Mouse (Mus musculus): Measurements from ENCODE around the gene Ccdc88a. TPM values are rescaled to one million over a fixed set of nuclear protein-coding genes. Genes with fewer than 3 reads are reported as not detected.

The Ccdc88a gene
- total and polyA plus RNA-seq, 2 experiments from 2014 or later = 74.5 to 89.2 TPM

DNA sequence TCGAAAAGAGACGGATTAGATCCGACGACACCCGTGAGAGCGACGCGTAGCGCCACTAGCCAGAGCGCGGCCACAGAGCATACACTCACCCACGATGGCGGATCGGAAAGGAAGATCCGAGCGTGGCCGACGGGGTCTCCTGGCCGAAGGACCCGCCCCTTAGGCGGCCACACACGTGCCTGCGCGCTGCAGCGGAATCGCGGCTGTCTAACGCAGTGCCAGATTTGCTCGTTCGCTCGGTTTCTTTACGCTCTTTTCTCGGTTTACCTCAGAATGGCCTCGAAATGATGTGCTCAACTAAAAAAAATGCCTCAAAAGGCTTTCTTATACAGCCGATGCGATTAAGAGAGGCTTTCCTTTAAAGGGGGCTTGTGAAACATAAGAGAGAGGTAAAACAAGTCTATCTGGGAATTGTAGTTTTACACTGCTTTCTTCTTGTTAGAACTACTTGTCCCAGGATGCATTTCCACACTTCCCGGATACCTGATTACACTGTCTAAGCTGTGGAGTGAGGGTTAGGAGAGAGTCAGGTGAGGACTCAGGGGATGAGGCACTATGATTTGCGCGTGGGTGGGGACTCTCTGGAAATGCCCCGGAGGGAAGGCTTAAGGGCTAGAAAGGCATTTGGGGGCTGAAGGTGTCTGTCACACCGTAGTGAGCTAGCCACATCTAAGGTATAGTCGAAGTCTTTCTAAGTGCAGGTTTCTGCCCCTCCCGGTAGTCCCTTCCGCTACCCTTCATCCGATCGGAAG is 174.5 kb downstream of the Ccdc88a start, which contains the start of the genes Clhc1 and Rps27a:
Gene Clhc1, plus strand, starts transcription at position 199 of the 752 bp plus-strand sequence.
Gene Rps27a, minus strand, starts transcription at position 358 of the 752 bp plus-strand sequence.
- DNase-seq (ENCODE audit: low spot score) (peak; percentile 94), ATAC-seq (ENCODE audit: low FRiP score) (peak; percentile 98)
- WGBS = under 1% methylated on average over 46 of the region's 46 CpGs
- peak; percentile 45 for TF ChIP-seq CTCF (IDR thresholded peaks at IDR 0.05)
- Histone ChIP-seq H3K4me2 (ENCODE audit: low read depth, low read length, poor library complexity, severe bottlenecking) (peak within 1 kb of the TSS; percentile 72), H3K9ac (replicated peaks; ENCODE audit: low read length, poor library complexity, severe bottlenecking) (peak within 1 kb of the TSS; percentile 89), H3K4me3 (ENCODE audit: low read depth, low read length) (peak within 1 kb of the TSS; percentile 74), H3K27ac (ENCODE audit: low read depth, low read length) (peak within 1 kb of the TSS; percentile 93), H3K36me3 (ENCODE audit: insufficient read depth, low read length) (peaks cover 6% of the 10 kb centered on the region; the same call in 1 of the 2 replicates), H3K9me3 (ENCODE audit: low read length) (no peaks in the 10 kb centered on the region), H3K27me3 (ENCODE audit: insufficient read depth, low read length) (no peaks in the 10 kb centered on the region), H3K4me1 (ENCODE audit: insufficient read depth, low read length) (no peaks in the 10 kb centered on the region)

GRCm38 (mm10) chr11:29548504-29549424 is 175.3 kb downstream of the Ccdc88a start:
- DNase-seq (ENCODE audit: low spot score) = peak; percentile 1
- no peak for ATAC-seq (ENCODE audit: low FRiP score)
- H3K27ac ChIP-seq (ENCODE audit: low read depth, low read length) = peak overlapping the region; percentile 93
- H3K9me3 ChIP-seq (ENCODE audit: low read length) = no peaks in the 10 kb centered on the region
- H3K4me1 ChIP-seq (ENCODE audit: insufficient read depth, low read length) = no peaks in the 10 kb centered on the region
- 28% methylated on average over 23 of the region's 23 CpGs for WGBS
- H3K27me3 ChIP-seq (ENCODE audit: insufficient read depth, low read length) = no peaks in the 10 kb centered on the region
- H3K9ac ChIP-seq (replicated peaks; ENCODE audit: low read length, poor library complexity, severe bottlenecking) = peak overlapping the region; percentile 89
- H3K4me2 ChIP-seq (ENCODE audit: low read depth, low read length, poor library complexity, severe bottlenecking) = peak overlapping the region; percentile 72
- H3K4me3 ChIP-seq (ENCODE audit: low read depth, low read length) = peak overlapping the region; percentile 74
- no peak for TF ChIP-seq CTCF (IDR thresholded peaks at IDR 0.05)
- peaks cover 5% of the 10 kb centered on the region; the same call in 1 of the 2 replicates for H3K36me3 ChIP-seq (ENCODE audit: insufficient read depth, low read length)

- ATAC-seq (ENCODE audit: low FRiP score) = no peak
Measured at GRCm38 (mm10) chr11:29549425-29549778, 175.9 kb downstream of the Ccdc88a start.

More at GRCm38 (mm10) chr11:29549425-29549778, 175.9 kb downstream of the Ccdc88a start:
- WGBS = 88% methylated on average over 1 of the region's 1 CpGs
- no peak overlapping the region for H3K4me2 ChIP-seq (ENCODE audit: low read depth, low read length, poor library complexity, severe bottlenecking)
- H3K27me3 ChIP-seq (ENCODE audit: insufficient read depth, low read length) = no peaks in the 10 kb centered on the region
- no peak for DNase-seq (ENCODE audit: low spot score)
- TF ChIP-seq CTCF (IDR thresholded peaks at IDR 0.05) = no peak
- H3K27ac ChIP-seq (ENCODE audit: low read depth, low read length) = no peak overlapping the region
- no peaks in the 10 kb centered on the region for H3K4me1 ChIP-seq (ENCODE audit: insufficient read depth, low read length)
- no peak overlapping the region for H3K9ac ChIP-seq (replicated peaks; ENCODE audit: low read length, poor library complexity, severe bottlenecking)
- no peak overlapping the region for H3K4me3 ChIP-seq (ENCODE audit: low read depth, low read length)
- H3K36me3 ChIP-seq (ENCODE audit: insufficient read depth, low read length) = no peaks in the 10 kb centered on the region; the same call in 1 of the 2 replicates
- no peaks in the 10 kb centered on the region for H3K9me3 ChIP-seq (ENCODE audit: low read length)

Other genes starting within 250 kb of the Ccdc88a start
- gene Pnpt1, start 242.9 kb upstream of the Ccdc88a start, total RNA-seq (2014; rRNA removed) = 52.1 and 61.1 TPM in 2 replicates
- 19.8 and 21.1 TPM in 2 replicates for gene Pnpt1, start 242.9 kb upstream of the Ccdc88a start, polyA plus RNA-seq (2015; fragmentation: Nextera tagmentation; extraction: Ambion mirVana)
- gene Ppp4r3b, start 200.8 kb upstream of the Ccdc88a start, total RNA-seq (2014; rRNA removed) = 31.6 and 49.7 TPM in 2 replicates
- 49.7 and 52.8 TPM in 2 replicates for gene Ppp4r3b, start 200.8 kb upstream of the Ccdc88a start, polyA plus RNA-seq (2015; fragmentation: Nextera tagmentation; extraction: Ambion mirVana)
- 38.2 and 75.3 TPM in 2 replicates for gene Cfap36, start 126.2 kb upstream of the Ccdc88a start, total RNA-seq (2014; rRNA removed)
- 145 and 157 TPM in 2 replicates for gene Cfap36, start 126.2 kb upstream of the Ccdc88a start, polyA plus RNA-seq (2015; fragmentation: Nextera tagmentation; extraction: Ambion mirVana)
- 1.2 and 3.2 TPM in 2 replicates for gene Prorsd1, start 141.4 kb downstream of the Ccdc88a start, total RNA-seq (2014; rRNA removed)
- 7.8 and 8.9 TPM in 2 replicates for gene Prorsd1, start 141.4 kb downstream of the Ccdc88a start, polyA plus RNA-seq (2015; fragmentation: Nextera tagmentation; extraction: Ambion mirVana)
- gene Mtif2, start 152.8 kb downstream of the Ccdc88a start, total RNA-seq (2014; rRNA removed) = 19.7 and 34.3 TPM in 2 replicates
- 30.5 and 35.9 TPM in 2 replicates for gene Mtif2, start 152.8 kb downstream of the Ccdc88a start, polyA plus RNA-seq (2015; fragmentation: Nextera tagmentation; extraction: Ambion mirVana)
- 1.2 TPM in 1 of 2 replicates, not detected in the other for gene Clhc1, start 174.3 kb downstream of the Ccdc88a start, total RNA-seq (2014; rRNA removed)
- 0.15 TPM in 1 of 2 replicates, not detected in the other for gene Clhc1, start 174.3 kb downstream of the Ccdc88a start, polyA plus RNA-seq (2015; fragmentation: Nextera tagmentation; extraction: Ambion mirVana)
- gene Rps27a, start 174.5 kb downstream of the Ccdc88a start, total RNA-seq (2014; rRNA removed) = 314 and 575 TPM in 2 replicates
- gene Rps27a, start 174.5 kb downstream of the Ccdc88a start, polyA plus RNA-seq (2015; fragmentation: Nextera tagmentation; extraction: Ambion mirVana) = 518 and 553 TPM in 2 replicates